Mouse (Mus musculus) olfactory bulb, adult 2 months (tissue): Measurements from ENCODE around the gene Arhgap29. TPM values are rescaled to one million over a fixed set of nuclear protein-coding genes. Genes with fewer than 3 reads are reported as not detected.

ENCODE experiments used
- H3K27ac ChIP-seq: fragments of 200-500 bp; 2 replicates; pipeline ENCODE4 v1.5.1; 2012; ENCODE audit warnings: low read depth, low read length; ENCODE audit not compliant: insufficient read depth
- H3K4me1 ChIP-seq: fragments of 200-500 bp; 2 replicates; pipeline ENCODE4 v1.6.1; 2012; ENCODE audit warnings: low read length; ENCODE audit not compliant: control insufficient read depth, insufficient read depth
- H3K4me3 ChIP-seq: fragments of 200-500 bp; 2 replicates; pipeline ENCODE4 v1.5.1; 2012; ENCODE audit warnings: mild to moderate bottlenecking, low read depth, low read length, moderate library complexity; ENCODE audit not compliant: insufficient read depth
- CTCF ChIP-seq: fragments of 200-500 bp; IDR thresholded peaks from 2 replicates; pipeline ENCODE4 v1.5.1; 2012; ENCODE audit warnings: low read depth, mild to moderate bottlenecking, low read length, moderate library complexity; ENCODE audit not compliant: insufficient read depth
- POLR2A ChIP-seq: fragments of 200-500 bp; IDR thresholded peaks from 2 replicates; pipeline ENCODE4 v1.6.1; 2012; ENCODE audit warnings: mild to moderate bottlenecking, low read depth, low read length, moderate library complexity; ENCODE audit not compliant: insufficient read depth
- WGBS: fragments of 180-500 bp; shearing (Covaris S2); methylation state at CpG from one replicate; pipeline ENCODE4 v1.1.7; 2018; 5-methylcytosine and 5-hydroxymethylcytosine counted together
- polyA plus RNA-seq: library from polyadenylated mRNA; stranded (reverse); fragments of >200 nt; gene quantifications from 2 replicates; pipeline ENCODE4 v1.2.4, GENCODE M21; 2012; ENCODE audit warnings: low replicate concordance; ENCODE audit not compliant: missing spikeins, insufficient read depth, insufficient read length

Gene Arhgap29
- polyA plus RNA-seq, 1 experiment: not detected

DNA sequence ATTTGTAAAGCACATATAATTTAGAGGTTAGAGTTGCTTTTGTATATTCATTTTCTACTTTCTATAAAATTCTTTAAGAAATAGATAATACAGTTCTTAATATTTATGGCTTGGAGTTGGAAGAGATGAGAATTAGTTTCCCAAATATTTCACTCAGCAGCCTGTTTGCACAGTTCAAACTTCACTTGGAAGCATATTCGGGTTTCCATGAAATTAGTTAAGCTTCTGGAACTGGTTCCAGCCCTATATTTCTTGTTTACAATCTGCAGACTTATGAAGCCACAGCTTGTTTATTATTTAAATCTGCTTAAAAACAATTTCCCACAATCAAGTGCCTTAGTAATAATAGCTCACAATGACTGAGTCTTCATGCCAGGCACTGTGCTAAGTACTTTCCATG lies 17.1 kb downstream of the Arhgap29 start:
- peaks cover 7% of the 10 kb centered on the region for H3K4me1 ChIP-seq
- H3K27ac ChIP-seq: no peak overlapping the region
- H3K4me3 ChIP-seq: no peak overlapping the region
- TF ChIP-seq CTCF (no peak), POLR2A (no peak)
- 67% methylated on average over 1 of the region's 1 CpGs for WGBS

DNA sequence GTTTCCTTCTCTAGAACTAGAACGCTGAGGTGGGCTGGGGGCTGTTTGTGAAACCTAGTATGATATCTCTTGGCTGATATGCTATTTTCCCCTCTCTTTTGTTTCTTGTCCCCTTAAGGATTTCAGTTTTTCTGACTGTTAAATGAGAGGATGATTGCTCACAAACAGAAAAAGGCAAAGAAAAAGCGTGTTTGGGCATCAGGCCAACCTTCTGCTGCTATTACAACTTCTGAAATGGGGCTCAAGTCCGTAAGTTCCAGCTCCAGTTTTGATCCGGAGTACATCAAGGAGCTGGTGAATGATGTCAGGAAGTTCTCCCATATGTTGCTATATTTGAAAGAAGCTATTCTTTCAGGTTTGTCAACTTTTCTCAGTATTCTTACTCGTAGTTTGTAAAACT lies 21.4 kb downstream of the Arhgap29 start:
- H3K4me3 ChIP-seq: no peak overlapping the region
- no peak overlapping the region for H3K27ac ChIP-seq
- peaks cover under 1% of the 10 kb centered on the region; the same call in 1 of the 2 replicates for H3K4me1 ChIP-seq
- no peak for TF ChIP-seq CTCF
- TF ChIP-seq POLR2A: no peak
- WGBS: 69% methylated on average over 5 of the region's 5 CpGs

DNA sequence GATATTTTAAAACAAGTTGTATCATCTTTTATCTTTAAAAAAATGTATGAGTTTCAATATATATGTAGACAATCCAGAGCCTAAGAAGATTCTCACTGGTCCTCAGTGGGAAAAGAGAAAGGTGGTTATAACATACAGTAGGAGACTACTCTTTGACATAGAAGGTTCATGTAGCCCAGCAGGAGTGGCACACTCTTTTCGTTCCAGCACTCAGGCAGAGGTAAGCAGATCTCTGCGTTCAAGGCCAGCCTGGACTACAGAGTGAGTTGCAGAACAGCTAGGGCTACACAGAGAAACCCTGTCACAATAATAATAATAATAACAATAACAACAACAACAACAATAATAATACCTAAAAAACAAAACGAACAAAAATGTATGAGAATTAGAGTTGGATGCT lies 23.0 kb downstream of the Arhgap29 start:
- Histone ChIP-seq H3K4me1 (no peaks in the 10 kb centered on the region), H3K27ac (no peak overlapping the region), H3K4me3 (no peak overlapping the region)
- 90% methylated on average over 3 of the region's 3 CpGs for WGBS
- TF ChIP-seq CTCF (no peak), POLR2A (no peak)

DNA sequence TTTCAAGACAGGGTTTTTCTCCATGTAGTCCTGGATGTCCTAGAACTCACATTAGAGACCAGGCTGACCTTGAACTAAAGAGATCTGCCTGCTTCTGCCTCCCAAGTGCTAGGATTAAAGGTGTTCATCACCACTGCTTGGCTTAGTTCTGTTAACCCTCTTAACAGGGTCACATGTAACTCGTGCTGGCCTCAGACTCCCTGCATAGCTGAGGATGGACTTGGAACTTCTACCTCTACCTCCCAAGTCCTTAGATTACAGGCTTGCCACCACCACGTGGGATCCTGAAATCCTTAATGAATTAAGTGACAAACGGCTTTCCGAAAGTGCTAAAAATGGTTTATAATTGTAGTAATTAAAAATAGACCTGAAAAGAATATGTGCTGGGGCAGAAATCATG lies 29.0 kb downstream of the Arhgap29 start:
- Histone ChIP-seq H3K27ac (no peak overlapping the region), H3K4me3 (no peak overlapping the region), H3K4me1 (peaks cover 3% of the 10 kb centered on the region)
- TF ChIP-seq POLR2A (no peak), CTCF (no peak)
- WGBS: 43% methylated on average over 4 of the region's 4 CpGs

DNA sequence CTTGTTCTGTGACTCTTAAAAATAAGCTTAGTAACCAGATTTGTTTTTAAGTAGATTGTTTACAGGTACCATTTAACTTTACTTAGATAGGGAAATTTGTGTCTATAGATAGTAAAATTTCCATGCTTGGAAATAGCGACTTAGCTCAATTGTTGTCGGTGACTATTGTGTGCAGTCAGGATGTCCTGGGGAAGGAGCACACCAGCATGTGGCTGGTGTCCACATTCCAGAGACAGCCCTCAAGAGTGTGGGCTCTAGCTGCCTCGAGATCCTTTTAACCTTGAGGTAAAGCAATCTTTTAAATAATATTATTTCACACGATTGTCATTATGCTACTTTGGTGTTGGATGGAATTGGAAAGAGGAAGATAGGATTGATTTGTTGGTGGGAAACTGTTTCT lies 30.1 kb downstream of the Arhgap29 start:
- 61% methylated on average over 4 of the region's 4 CpGs for WGBS
- TF ChIP-seq CTCF (no peak), POLR2A (no peak)
- Histone ChIP-seq H3K27ac (no peak overlapping the region), H3K4me3 (no peak overlapping the region), H3K4me1 (peaks cover 3% of the 10 kb centered on the region)

DNA sequence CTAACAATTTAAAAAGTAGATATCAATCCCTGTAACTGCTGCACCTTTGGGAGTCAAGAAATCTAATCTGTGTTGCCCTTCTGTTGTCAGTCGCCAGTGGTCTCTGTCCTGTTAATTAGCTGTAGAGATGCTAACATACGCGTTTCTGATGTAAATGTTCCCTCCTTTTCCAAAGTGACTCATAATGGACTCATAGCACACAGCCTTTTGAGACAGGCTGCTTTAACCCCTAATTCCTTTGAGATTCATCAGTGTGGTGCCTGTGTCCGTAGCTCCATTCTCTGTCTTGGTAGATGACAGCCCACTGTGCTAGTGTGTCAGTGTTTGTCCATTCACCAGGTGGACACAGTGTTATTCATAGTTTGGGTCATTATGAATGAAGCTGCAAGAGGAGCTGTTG lies 42.8 kb downstream of the Arhgap29 start:
- Histone ChIP-seq H3K4me1 (no peaks in the 10 kb centered on the region), H3K27ac (no peak overlapping the region), H3K4me3 (no peak overlapping the region)
- 51% methylated on average over 4 of the region's 4 CpGs for WGBS
- TF ChIP-seq CTCF: no peak

DNA sequence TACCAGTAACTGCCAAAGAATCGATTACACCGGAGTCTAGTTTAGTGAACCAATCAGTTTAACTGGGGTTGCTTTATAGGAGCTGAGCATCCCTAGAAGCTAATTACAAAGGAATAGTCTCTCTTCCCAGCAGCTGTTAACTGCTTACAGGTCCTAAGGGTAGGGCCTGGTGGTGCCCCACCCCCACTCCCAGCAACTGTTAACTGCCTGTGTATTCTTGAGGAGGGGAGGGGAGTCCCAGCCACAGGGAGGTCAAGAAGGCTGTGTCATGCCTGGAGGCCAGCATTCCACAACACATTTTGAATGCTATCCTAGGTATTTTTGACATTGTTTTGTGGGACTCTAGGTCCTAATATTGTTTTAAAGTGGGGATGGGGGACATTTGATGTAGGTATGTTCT lies 47.6 kb downstream of the Arhgap29 start:
- H3K4me1 ChIP-seq: peaks cover 2% of the 10 kb centered on the region; the same call in 1 of the 2 replicates
- WGBS: 81% methylated on average over 2 of the region's 2 CpGs
- no peak overlapping the region for H3K27ac ChIP-seq
- H3K4me3 ChIP-seq: no peak overlapping the region
- no peak for TF ChIP-seq POLR2A
- no peak for TF ChIP-seq CTCF

DNA sequence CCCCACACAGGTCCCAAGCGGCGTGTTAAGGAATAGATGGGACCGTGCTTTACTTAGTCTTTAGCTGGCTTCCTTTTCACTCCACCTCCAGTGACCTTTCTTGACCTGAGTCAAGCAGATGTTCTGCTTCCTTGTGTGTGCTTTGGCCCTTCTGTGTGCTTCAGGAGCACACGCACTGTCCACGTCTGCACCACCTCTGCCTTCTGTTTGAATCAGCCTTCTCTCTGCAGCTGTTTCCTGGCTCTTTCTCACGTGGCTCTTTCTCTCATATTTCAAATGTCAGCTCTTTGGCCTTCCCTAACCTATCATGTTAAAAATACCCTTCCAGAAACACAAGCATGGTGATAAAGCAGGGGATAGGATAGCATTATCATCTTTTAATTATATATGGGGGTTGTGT lies 49.2 kb downstream of the Arhgap29 start:
- TF ChIP-seq POLR2A (no peak), CTCF (no peak)
- H3K27ac ChIP-seq: no peak overlapping the region
- 81% methylated on average over 6 of the region's 6 CpGs for WGBS
- no peak overlapping the region for H3K4me3 ChIP-seq
- peaks cover 2% of the 10 kb centered on the region; the same call in 1 of the 2 replicates for H3K4me1 ChIP-seq

DNA sequence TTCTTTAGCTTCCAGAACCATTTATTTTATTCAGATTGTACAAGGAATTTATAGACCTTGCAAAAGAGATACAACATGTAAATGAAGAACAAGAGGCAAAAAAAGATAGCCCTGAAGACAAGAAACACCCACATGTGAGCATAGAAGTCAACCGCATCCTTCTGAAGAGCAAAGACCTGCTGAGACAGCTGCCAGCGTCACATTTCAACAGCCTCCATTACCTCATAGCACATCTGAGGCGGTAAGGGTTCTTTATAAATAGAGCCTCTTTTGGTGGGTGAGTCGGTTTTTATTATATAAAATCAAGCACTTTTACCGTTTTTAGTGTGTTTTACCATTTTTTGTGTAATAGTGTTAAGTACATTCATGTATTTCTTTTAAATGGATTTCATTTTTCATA lies 57.5 kb downstream of the Arhgap29 start:
- H3K4me1 ChIP-seq: no peaks in the 10 kb centered on the region
- H3K4me3 ChIP-seq: no peak overlapping the region
- WGBS: 86% methylated on average over 5 of the region's 5 CpGs
- H3K27ac ChIP-seq: no peak overlapping the region
- TF ChIP-seq POLR2A (no peak), CTCF (no peak)

DNA sequence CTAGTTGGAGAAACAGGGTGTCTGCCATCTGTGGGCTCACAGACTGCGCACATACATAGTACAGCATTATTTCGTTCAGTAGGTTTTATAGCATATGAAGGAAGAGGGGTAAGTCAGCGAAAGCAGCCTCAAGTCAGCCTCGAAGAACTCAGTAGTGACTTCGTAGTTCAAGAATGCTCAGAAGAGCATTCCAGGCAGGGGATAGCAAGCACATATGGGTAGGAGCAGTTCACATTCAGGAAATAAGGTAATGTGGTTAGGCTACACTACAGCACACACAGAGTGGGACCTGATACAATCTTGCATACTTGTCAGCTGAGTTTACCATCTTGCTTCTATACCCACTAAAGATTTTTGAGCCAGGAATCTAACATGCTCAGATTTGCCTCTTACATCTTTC lies 58.0 kb downstream of the Arhgap29 start:
- Histone ChIP-seq H3K4me3 (no peak overlapping the region), H3K4me1 (no peaks in the 10 kb centered on the region), H3K27ac (no peak overlapping the region)
- WGBS: 92% methylated on average over 5 of the region's 5 CpGs
- TF ChIP-seq CTCF (no peak), POLR2A (no peak)
